Mouse (Mus musculus): ENCODE data around the gene Rnps1. TPM values are rescaled to one million over a fixed set of nuclear protein-coding genes. Genes with fewer than 3 reads are reported as not detected.

Rnps1 gene
- polyA plus RNA-seq, 1 experiment from 2014 or later: 471 TPM

GRCm38 (mm10) chr17:24461580-24461979 is 47.2 kb downstream of the Rnps1 start:
- DNase-seq (ENCODE audit: low spot score): no peak
- WGBS: 70% methylated on average over 2 of the region's 2 CpGs
- no peaks in the 10 kb centered on the region for H3K4me1 ChIP-seq
- H3K9me3 ChIP-seq: no peaks in the 10 kb centered on the region
- no peak overlapping the region for H3K27ac ChIP-seq (replicated peaks)
- no peaks in the 10 kb centered on the region for H3K27me3 ChIP-seq (replicated peaks; ENCODE audit: low read depth, poor library complexity, severe bottlenecking)
- H3K36me3 ChIP-seq (replicated peaks): no peaks in the 10 kb centered on the region
- H3K4me3 ChIP-seq: no peak overlapping the region

- no peak for DNase-seq (ENCODE audit: low spot score)
- no peak overlapping the region for H3K27ac ChIP-seq (replicated peaks)
- no peaks in the 10 kb centered on the region for H3K4me1 ChIP-seq
- H3K36me3 ChIP-seq (replicated peaks): no peaks in the 10 kb centered on the region
- H3K4me3 ChIP-seq: no peak overlapping the region
- no peaks in the 10 kb centered on the region for H3K27me3 ChIP-seq (replicated peaks; ENCODE audit: low read depth, poor library complexity, severe bottlenecking)
- H3K9me3 ChIP-seq: no peaks in the 10 kb centered on the region
- 89% methylated on average over 1 of the region's 1 CpGs for WGBS
These were observed 48.6 kb downstream of the Rnps1 start for GRCm38 (mm10) chr17:24462932-24463331.

- H3K9me3 ChIP-seq: no peaks in the 10 kb centered on the region
- DNase-seq (ENCODE audit: low spot score): no peak
- no peaks in the 10 kb centered on the region for H3K27me3 ChIP-seq (replicated peaks; ENCODE audit: low read depth, poor library complexity, severe bottlenecking)
- no peaks in the 10 kb centered on the region for H3K4me1 ChIP-seq
- H3K4me3 ChIP-seq: no peak overlapping the region
- H3K27ac ChIP-seq (replicated peaks): no peak overlapping the region
- 63% methylated on average over 6 of the region's 6 CpGs for WGBS
- H3K36me3 ChIP-seq (replicated peaks): no peaks in the 10 kb centered on the region
These were observed 49.2 kb downstream of the Rnps1 start for GRCm38 (mm10) chr17:24463374-24464133.

- Histone ChIP-seq H3K36me3 (replicated peaks) (peaks cover 19% of the 10 kb centered on the region), H3K27me3 (replicated peaks; ENCODE audit: low read depth, poor library complexity, severe bottlenecking) (no peaks in the 10 kb centered on the region), H3K4me1 (peaks cover 31% of the 10 kb centered on the region), H3K27ac (replicated peaks) (no peak overlapping the region), H3K4me3 (no peak overlapping the region), H3K9me3 (no peaks in the 10 kb centered on the region)
- 89% methylated on average over 5 of the region's 5 CpGs for WGBS
- DNase-seq (ENCODE audit: low spot score): no peak
These were observed 54.4 kb downstream of the Rnps1 start for GRCm38 (mm10) chr17:24468636-24469246.

- WGBS: 20% methylated on average over 7 of the region's 7 CpGs
- DNase-seq (ENCODE audit: low spot score): no peak
- H3K27ac ChIP-seq (replicated peaks): peak overlapping the region; percentile 92
These were observed 55.1 kb downstream of the Rnps1 start for GRCm38 (mm10) chr17:24469336-24469909.

GRCm38 (mm10) chr17:24469910-24470602 is 55.7 kb downstream of the Rnps1 start, which contains the start of the genes E4f1 and Pgp:
TSS of gene E4f1 (minus strand) at chr17:24470313.
TSS of gene Pgp (plus strand) at chr17:24470392.
- under 1% methylated on average over 75 of the region's 75 CpGs for WGBS

More at GRCm38 (mm10) chr17:24469336-24469909, 55.1 kb downstream of the Rnps1 start:
- Histone ChIP-seq H3K9me3 (no peaks in the 10 kb centered on the region), H3K27me3 (replicated peaks; ENCODE audit: low read depth, poor library complexity, severe bottlenecking) (no peaks in the 10 kb centered on the region), H3K4me3 (peak overlapping the region; percentile 91), H3K36me3 (replicated peaks) (peaks cover 26% of the 10 kb centered on the region), H3K4me1 (peaks cover 38% of the 10 kb centered on the region)

GRCm38 (mm10) chr17:24470701-24471527 is 56.5 kb downstream of the Rnps1 start:
- peaks cover 46% of the 10 kb centered on the region for H3K4me1 ChIP-seq
- H3K4me3 ChIP-seq: peak overlapping the region; percentile 91
- no peaks in the 10 kb centered on the region for H3K27me3 ChIP-seq (replicated peaks; ENCODE audit: low read depth, poor library complexity, severe bottlenecking)
- peaks cover 41% of the 10 kb centered on the region for H3K36me3 ChIP-seq (replicated peaks)
- no peaks in the 10 kb centered on the region for H3K9me3 ChIP-seq
- peak; percentile 58 for DNase-seq (ENCODE audit: low spot score)
- WGBS: under 1% methylated on average over 68 of the region's 68 CpGs
- peak overlapping the region; percentile 92 for H3K27ac ChIP-seq (replicated peaks)

More at GRCm38 (mm10) chr17:24469910-24470602, 55.7 kb downstream of the Rnps1 start, which contains the start of the genes E4f1 and Pgp:
- peak within 1 kb of the TSS; percentile 92 for H3K27ac ChIP-seq (replicated peaks)
- H3K4me1 ChIP-seq: peaks cover 44% of the 10 kb centered on the region
- H3K27me3 ChIP-seq (replicated peaks; ENCODE audit: low read depth, poor library complexity, severe bottlenecking): no peaks in the 10 kb centered on the region
- peaks cover 32% of the 10 kb centered on the region for H3K36me3 ChIP-seq (replicated peaks)
- H3K9me3 ChIP-seq: no peaks in the 10 kb centered on the region
- peak within 1 kb of the TSS; percentile 91 for H3K4me3 ChIP-seq
- DNase-seq (ENCODE audit: low spot score): peak; percentile 99

- 89% methylated on average over 4 of the region's 4 CpGs for whole genome bisulfite sequencing
These were observed 58.1 kb downstream of the Rnps1 start for GRCm38 (mm10) chr17:24472512-24472911.

GRCm38 (mm10) chr17:24473612-24474275 is 59.4 kb downstream of the Rnps1 start, which contains the start of gene Bricd5:
TSS of gene Bricd5 (plus strand) at chr17:24473884.
- no peak for DNase-seq (ENCODE audit: low spot score)
- no peaks in the 10 kb centered on the region for H3K9me3 ChIP-seq
- 55% methylated on average over 6 of the region's 6 CpGs for WGBS
- H3K4me3 ChIP-seq: peak within 1 kb of the TSS; percentile 91; the same call in 1 of the 2 replicates
- no peaks in the 10 kb centered on the region for H3K27me3 ChIP-seq (replicated peaks; ENCODE audit: low read depth, poor library complexity, severe bottlenecking)
- H3K36me3 ChIP-seq (replicated peaks): peaks cover 63% of the 10 kb centered on the region
- no peak within 1 kb of the TSS for H3K27ac ChIP-seq (replicated peaks)
- H3K4me1 ChIP-seq: peaks cover 58% of the 10 kb centered on the region

More at GRCm38 (mm10) chr17:24472512-24472911, 58.1 kb downstream of the Rnps1 start:
- H3K27me3 ChIP-seq (replicated peaks; ENCODE audit: low read depth, poor library complexity, severe bottlenecking): no peaks in the 10 kb centered on the region
- no peak overlapping the region for H3K27ac ChIP-seq (replicated peaks)
- no peaks in the 10 kb centered on the region for H3K9me3 ChIP-seq
- peak overlapping the region; percentile 91 for H3K4me3 ChIP-seq
- no peak for DNase-seq (ENCODE audit: low spot score)
- H3K36me3 ChIP-seq (replicated peaks): peaks cover 57% of the 10 kb centered on the region
- H3K4me1 ChIP-seq: peaks cover 47% of the 10 kb centered on the region

GRCm38 (mm10) chr17:24474557-24474956 is 60.2 kb downstream of the Rnps1 start:
- peak; percentile 25 for DNase-seq (ENCODE audit: low spot score)
- peaks cover 63% of the 10 kb centered on the region for H3K36me3 ChIP-seq (replicated peaks)
- WGBS: 70% methylated on average over 5 of the region's 5 CpGs

More at GRCm38 (mm10) chr17:24474557-24474956, 60.2 kb downstream of the Rnps1 start:
- Histone ChIP-seq H3K27ac (replicated peaks) (no peak overlapping the region), H3K4me1 (peaks cover 58% of the 10 kb centered on the region), H3K9me3 (no peaks in the 10 kb centered on the region), H3K4me3 (no peak overlapping the region), H3K27me3 (replicated peaks; ENCODE audit: low read depth, poor library complexity, severe bottlenecking) (no peaks in the 10 kb centered on the region)
